In genomic region chr7:145221346-145221745, GRCm38 (mm10) we compare ENCODE assay signal across 13 mouse cellular contexts. TPM values are rescaled to one million over a fixed set of nuclear protein-coding genes. Genes with fewer than 3 reads are reported as not detected.
DNase-seq lines count a peak whose midpoint lies in the region; TF ChIP-seq lines count a peak whose summit lies in the region.
"Had no signal": no experiment of that assay in that cellular context is flagged by ENCODE, and none has a peak within 500 bp of the region (broad histone marks: within the 10 kb centered on the region; RNA-seq: fewer than 3 reads in every experiment).

No protein-coding gene starts in this region.

- no peaks in the 10 kb centered on the region for H3K9me3 ChIP-seq in limb, embryonic 10.5 days (replicated peaks)

- intact Hi-C loops in heart, adult 2 months (cut with DNase I): loop anchor here (5.0 kb wide), 2 partner anchors 194 to 284 kb away; partner anchors contain the start of gene Ccnd1
- intact Hi-C loops in heart, postnatal 10 days (cut with DNase I): no loop called here

- no peak for TF ChIP-seq POLR2A in heart, adult 2 months (IDR thresholded peaks at IDR 0.05; ENCODE audit: insufficient read depth, low read depth, low read length)
- no peak for TF ChIP-seq POLR2A in embryonic fibroblast, embryonic 13.5 days (IDR thresholded peaks at IDR 0.05; ENCODE audit: low read depth, low read length)

- no peak for DNase-seq in heart, adult 2 months
- no peak for DNase-seq in heart, postnatal 10 days
- peak; percentile 34 for DNase-seq in 3134 (ENCODE audit: extremely low read depth, insufficient read length, low spot score)
- no peak for DNase-seq in limb, embryonic 10.5 days (ENCODE audit: low spot score)
- no peak for DNase-seq in spleen, adult 18-20 months
- DNase-seq in layer of hippocampus, postnatal 10 days (ENCODE audit: low spot score in 2 of 2): no peak
- no peak for DNase-seq in cerebellum, postnatal 4 days (ENCODE audit: low spot score in 2 of 2)
- DNase-seq: cerebellum, postnatal 36 days; lung, postnatal 36 days had no signal

- H3K9ac ChIP-seq in heart, adult 2 months (ENCODE audit: low read depth, low read length): no peak overlapping the region

- H3K79me2 ChIP-seq in heart, adult 2 months (replicated peaks; ENCODE audit: control insufficient read depth, insufficient read depth, low read length): no peaks in the 10 kb centered on the region

- TF ChIP-seq CTCF in heart, adult 2 months (IDR thresholded peaks at IDR 0.05): no peak
- TF ChIP-seq CTCF in embryonic fibroblast, embryonic 13.5 days (IDR thresholded peaks at IDR 0.05; ENCODE audit: borderline replicate concordance, insufficient read depth, low read length): no peak

- no peak for TF ChIP-seq EP300 in heart, adult 2 months (IDR thresholded peaks at IDR 0.05; ENCODE audit: insufficient read depth, low read depth, low read length)

- H3K27ac ChIP-seq in heart, adult 2 months: peak overlapping the region; percentile 30
- H3K27ac ChIP-seq in embryonic fibroblast, embryonic 13.5 days (ENCODE audit: insufficient read depth, low read length): peak overlapping the region; percentile 70
- 0 out of 2 replicates have a peak overlapping the region, but pooled peaks have one; percentile 58 for H3K27ac ChIP-seq in limb, embryonic 10.5 days

- no peaks in the 10 kb centered on the region for H3K27me3 ChIP-seq in heart, adult 2 months (ENCODE audit: control insufficient read depth, insufficient read depth, low read length)
- no peaks in the 10 kb centered on the region for H3K27me3 ChIP-seq in limb, embryonic 10.5 days (ENCODE audit: low read depth, poor library complexity, severe bottlenecking)

- H3K4me1 ChIP-seq in heart, adult 2 months (ENCODE audit: control insufficient read depth, insufficient read depth, low read length): peaks cover 6% of the 10 kb centered on the region
- H3K4me1 ChIP-seq in embryonic fibroblast, embryonic 13.5 days (ENCODE audit: control insufficient read depth, insufficient read depth, low read length): peaks cover 12% of the 10 kb centered on the region
- H3K4me1 ChIP-seq in limb, embryonic 10.5 days: peaks cover 24% of the 10 kb centered on the region

- WGBS in heart, adult 2 months: 54% methylated on average over 2 of the region's 2 CpGs
- 59% methylated on average over 2 of the region's 2 CpGs for WGBS in limb, embryonic 10.5 days

- H3K4me3 ChIP-seq in heart, adult 2 months: no peak overlapping the region
- H3K4me3 ChIP-seq in embryonic fibroblast, embryonic 13.5 days (ENCODE audit: insufficient read depth, low read length): no peak overlapping the region
- no peak overlapping the region for H3K4me3 ChIP-seq in limb, embryonic 10.5 days

- H3K36me3 ChIP-seq in heart, adult 2 months (ENCODE audit: control insufficient read depth, insufficient read depth, low read length): no peaks in the 10 kb centered on the region
- H3K36me3 ChIP-seq in limb, embryonic 10.5 days: no peaks in the 10 kb centered on the region

RNA-seq across cellular contexts. Expression of gene 1810010D01Rik, which starts 13.4 kb away (rescaled TPM):
- total RNA-seq in heart, adult 2 months (2021): not detected
- polyA plus RNA-seq in heart, adult 2 months (2012; rRNA removed): 0.37 TPM in 1 of 2 replicates, not detected in the other
- total RNA-seq in heart, postnatal 10 days (2021): not detected
- not detected in 2 replicates for polyA plus RNA-seq in embryonic fibroblast, embryonic 13.5 days (2011; ENCODE audit: insufficient read length, low read depth, missing spikeins)
- 0.33 TPM in 1 of 2 replicates, not detected in the other for polyA plus RNA-seq in limb, embryonic 10.5 days (2016; fragmentation: Nextera tagmentation; extraction: Ambion mirVana)
- total RNA-seq in layer of hippocampus, postnatal 10 days (2021): under 1 TPM; 0.56 to 0.98 TPM
- total RNA-seq: granulocyte monocyte progenitor cell, adult 5-6 weeks; left cerebral cortex, postnatal 25 days; monocyte, adult 5-6 weeks had no signal
